ENCODE assay signal across 30 mouse cellular contexts in genomic region chr6:33263950-33264349, GRCm38 (mm10). TPM values are rescaled to one million over a fixed set of nuclear protein-coding genes. Genes with fewer than 3 reads are reported as not detected.
DNase-seq lines count a peak whose midpoint lies in the region; ATAC-seq lines count a peak whose summit lies in the region.
"Had no signal": no experiment of that assay in that cellular context is flagged by ENCODE, and none has a peak within 500 bp of the region (broad histone marks: within the 10 kb centered on the region; RNA-seq: fewer than 3 reads in every experiment).

No protein-coding gene starts in this region.

- no peak overlapping the region for H3K4me3 ChIP-seq in forebrain, embryonic 14.5 days (ENCODE audit: low read depth, low read length)
- no peak overlapping the region for H3K4me3 ChIP-seq in forebrain, embryonic 12.5 days (replicated peaks)
- no peak overlapping the region for H3K4me3 ChIP-seq in hindbrain, embryonic 12.5 days
- H3K4me3 ChIP-seq in hindbrain, embryonic 16.5 days (ENCODE audit: low read length): no peak overlapping the region
- H3K4me3 ChIP-seq in intestine, embryonic 14.5 days (ENCODE audit: low read depth, low read length): no peak overlapping the region
- no peak overlapping the region for H3K4me3 ChIP-seq in intestine, embryonic 15.5 days (replicated peaks)
- H3K4me3 ChIP-seq in lung, embryonic 16.5 days (ENCODE audit: low read length): no peak overlapping the region
- H3K4me3 ChIP-seq: embryonic facial prominence, embryonic 13.5 days; embryonic facial prominence, embryonic 15.5 days; erythroblast, embryonic 14.5 days; forebrain, embryonic 10.5 days; forebrain, embryonic 13.5 days had no signal

- no peak overlapping the region for H3K27ac ChIP-seq in forebrain, embryonic 14.5 days (ENCODE audit: low read depth, low read length)
- H3K27ac ChIP-seq in forebrain, embryonic 12.5 days: no peak overlapping the region
- 0 out of 2 replicates have a peak overlapping the region, but pooled peaks have one; percentile 9 for H3K27ac ChIP-seq in hindbrain, embryonic 12.5 days
- H3K27ac ChIP-seq in hindbrain, embryonic 16.5 days (ENCODE audit: low read depth, low read length): no peak overlapping the region
- H3K27ac ChIP-seq in intestine, embryonic 14.5 days (ENCODE audit: low read depth): no peak overlapping the region
- no peak overlapping the region for H3K27ac ChIP-seq in intestine, embryonic 15.5 days
- H3K27ac ChIP-seq in lung, embryonic 16.5 days (ENCODE audit: low read length): no peak overlapping the region
- H3K27ac ChIP-seq: embryonic facial prominence, embryonic 13.5 days; embryonic facial prominence, embryonic 15.5 days; forebrain, embryonic 10.5 days; forebrain, embryonic 13.5 days had no signal

- no peaks in the 10 kb centered on the region for H3K9me3 ChIP-seq in forebrain, embryonic 14.5 days (replicated peaks; ENCODE audit: control insufficient read depth, low read length)
- no peaks in the 10 kb centered on the region for H3K9me3 ChIP-seq in forebrain, embryonic 12.5 days
- H3K9me3 ChIP-seq in hindbrain, embryonic 12.5 days (replicated peaks): no peaks in the 10 kb centered on the region
- H3K9me3 ChIP-seq in hindbrain, embryonic 16.5 days (ENCODE audit: control insufficient read depth, low read length): no peaks in the 10 kb centered on the region
- H3K9me3 ChIP-seq in intestine, embryonic 14.5 days (ENCODE audit: control insufficient read depth, low read length): no peaks in the 10 kb centered on the region
- H3K9me3 ChIP-seq in intestine, embryonic 15.5 days: no peaks in the 10 kb centered on the region
- H3K9me3 ChIP-seq in lung, embryonic 16.5 days (ENCODE audit: control insufficient read depth, low read length): no peaks in the 10 kb centered on the region
- H3K9me3 ChIP-seq: embryonic facial prominence, embryonic 13.5 days; embryonic facial prominence, embryonic 15.5 days; forebrain, embryonic 10.5 days; forebrain, embryonic 13.5 days; G1E had no signal

- 55% methylated on average over 5 of the region's 5 CpGs for WGBS in forebrain, embryonic 14.5 days
- 77% methylated on average over 5 of the region's 5 CpGs for WGBS in forebrain, embryonic 12.5 days
- WGBS in hindbrain, embryonic 12.5 days: 76% methylated on average over 5 of the region's 5 CpGs
- 63% methylated on average over 5 of the region's 5 CpGs for WGBS in hindbrain, embryonic 16.5 days
- 47% methylated on average over 5 of the region's 5 CpGs for WGBS in intestine, embryonic 14.5 days
- 55% methylated on average over 5 of the region's 5 CpGs for WGBS in intestine, embryonic 15.5 days
- 28% methylated on average over 5 of the region's 5 CpGs for WGBS in lung, embryonic 16.5 days

- ATAC-seq in forebrain, embryonic 14.5 days: no peak
- no peak for ATAC-seq in forebrain, embryonic 12.5 days (ENCODE audit: low FRiP score)
- ATAC-seq in hindbrain, embryonic 12.5 days (ENCODE audit: low FRiP score): no peak
- no peak for ATAC-seq in hindbrain, embryonic 16.5 days
- ATAC-seq in intestine, embryonic 14.5 days (replicated peaks; ENCODE audit: low FRiP score, low TSS enrichment, low read depth): no peak
- ATAC-seq in intestine, embryonic 15.5 days: no peak
- no peak for ATAC-seq in lung, embryonic 16.5 days (ENCODE audit: low read depth)
- ATAC-seq: activated CD4-positive, CD25-positive, alpha-beta regulatory T cell, adult 4 months; CD4-positive, CD25-positive, alpha-beta regulatory T cell, adult 4 months; forebrain, embryonic 13.5 days; forebrain, embryonic 16.5 days; Patski had no signal

- no peak overlapping the region for H3K4me2 ChIP-seq in forebrain, embryonic 14.5 days (ENCODE audit: low read length)
- no peak overlapping the region for H3K4me2 ChIP-seq in forebrain, embryonic 12.5 days
- H3K4me2 ChIP-seq in hindbrain, embryonic 12.5 days (replicated peaks): no peak overlapping the region
- H3K4me2 ChIP-seq in hindbrain, embryonic 16.5 days (ENCODE audit: low read length): no peak overlapping the region
- peak overlapping the region; percentile 5; the same call in 1 of the 2 replicates for H3K4me2 ChIP-seq in intestine, embryonic 14.5 days (ENCODE audit: low read length)
- no peak overlapping the region for H3K4me2 ChIP-seq in intestine, embryonic 15.5 days (replicated peaks)
- 0 out of 2 replicates have a peak overlapping the region, but pooled peaks have one; percentile 22 for H3K4me2 ChIP-seq in lung, embryonic 16.5 days (ENCODE audit: low read depth, low read length)
- H3K4me2 ChIP-seq: embryonic facial prominence, embryonic 13.5 days; embryonic facial prominence, embryonic 15.5 days; forebrain, embryonic 13.5 days had no signal

- no peak overlapping the region for H3K9ac ChIP-seq in forebrain, embryonic 14.5 days (ENCODE audit: low read length)
- H3K9ac ChIP-seq in forebrain, embryonic 12.5 days: no peak overlapping the region
- H3K9ac ChIP-seq in hindbrain, embryonic 12.5 days: no peak overlapping the region
- H3K9ac ChIP-seq in hindbrain, embryonic 16.5 days (ENCODE audit: low read depth, low read length): no peak overlapping the region
- no peak overlapping the region for H3K9ac ChIP-seq in intestine, embryonic 14.5 days (ENCODE audit: low read length)
- no peak overlapping the region for H3K9ac ChIP-seq in intestine, embryonic 15.5 days
- H3K9ac ChIP-seq in lung, embryonic 16.5 days (ENCODE audit: low read length): no peak overlapping the region
- H3K9ac ChIP-seq: embryonic facial prominence, embryonic 13.5 days; embryonic facial prominence, embryonic 15.5 days; forebrain, embryonic 13.5 days had no signal

- H3K27me3 ChIP-seq in forebrain, embryonic 14.5 days (replicated peaks; ENCODE audit: control insufficient read depth, insufficient read depth, low read length): no peaks in the 10 kb centered on the region
- H3K27me3 ChIP-seq in forebrain, embryonic 12.5 days: no peaks in the 10 kb centered on the region
- no peaks in the 10 kb centered on the region for H3K27me3 ChIP-seq in hindbrain, embryonic 12.5 days
- H3K27me3 ChIP-seq in hindbrain, embryonic 16.5 days (replicated peaks; ENCODE audit: control insufficient read depth, insufficient read depth, low read length): no peaks in the 10 kb centered on the region
- H3K27me3 ChIP-seq in intestine, embryonic 14.5 days (replicated peaks; ENCODE audit: control insufficient read depth, insufficient read depth, low read length): no peaks in the 10 kb centered on the region
- no peaks in the 10 kb centered on the region for H3K27me3 ChIP-seq in intestine, embryonic 15.5 days (replicated peaks)
- no peaks in the 10 kb centered on the region for H3K27me3 ChIP-seq in lung, embryonic 16.5 days (ENCODE audit: control insufficient read depth, insufficient read depth, low read depth, low read length)
- H3K27me3 ChIP-seq: CH12.LX; embryonic facial prominence, embryonic 13.5 days; embryonic facial prominence, embryonic 15.5 days; forebrain, embryonic 13.5 days; Patski had no signal

- peaks cover 3% of the 10 kb centered on the region; the same call in 1 of the 2 replicates for H3K4me1 ChIP-seq in forebrain, embryonic 14.5 days (ENCODE audit: control insufficient read depth, insufficient read depth, low read length)
- no peaks in the 10 kb centered on the region for H3K4me1 ChIP-seq in forebrain, embryonic 12.5 days
- H3K4me1 ChIP-seq in hindbrain, embryonic 12.5 days: peaks cover 8% of the 10 kb centered on the region; the same call in 1 of the 2 replicates
- H3K4me1 ChIP-seq in hindbrain, embryonic 16.5 days (ENCODE audit: control insufficient read depth, insufficient read depth, low read depth, low read length): peaks cover 3% of the 10 kb centered on the region
- H3K4me1 ChIP-seq in intestine, embryonic 14.5 days (replicated peaks; ENCODE audit: control insufficient read depth, insufficient read depth, low read length): peaks cover 4% of the 10 kb centered on the region; the same call in 1 of the 2 replicates
- H3K4me1 ChIP-seq in intestine, embryonic 15.5 days (replicated peaks): no peaks in the 10 kb centered on the region
- H3K4me1 ChIP-seq in lung, embryonic 16.5 days (replicated peaks; ENCODE audit: control insufficient read depth, insufficient read depth, low read length): peaks cover 10% of the 10 kb centered on the region
- H3K4me1 ChIP-seq: embryonic facial prominence, embryonic 15.5 days; forebrain, embryonic 10.5 days had no signal

- DNase-seq in forebrain, embryonic 14.5 days (ENCODE audit: low spot score): peak; percentile 35
- DNase-seq in intestine, embryonic 14.5 days (ENCODE audit: low spot score): no peak
- DNase-seq in lung, postnatal 25 days (ENCODE audit: low spot score): no peak
- DNase-seq: adrenal gland, adult 8-10 months; adrenal gland, postnatal 14 days; adrenal gland, postnatal 36 days; B cell, adult 2 months; cerebellum, adult 11 months; cerebellum, adult 18-20 months; cerebellum, adult 8-10 months; cerebellum, adult 9-11 months; cerebellum, postnatal 14 days; cerebellum, postnatal 36 days; embryo, embryonic 11 days had no signal

- H3K36me3 ChIP-seq in forebrain, embryonic 14.5 days (ENCODE audit: control insufficient read depth, insufficient read depth, low read length): peaks cover 14% of the 10 kb centered on the region; the same call in 1 of the 2 replicates
- H3K36me3 ChIP-seq in forebrain, embryonic 12.5 days (replicated peaks): peaks cover 19% of the 10 kb centered on the region
- H3K36me3 ChIP-seq in hindbrain, embryonic 12.5 days: peaks cover 3% of the 10 kb centered on the region; the same call in 1 of the 2 replicates
- peaks cover 2% of the 10 kb centered on the region; the same call in 1 of the 2 replicates for H3K36me3 ChIP-seq in hindbrain, embryonic 16.5 days (ENCODE audit: control insufficient read depth, insufficient read depth, low read length)
- peaks cover 11% of the 10 kb centered on the region; the same call in 1 of the 2 replicates for H3K36me3 ChIP-seq in intestine, embryonic 14.5 days (ENCODE audit: control insufficient read depth, insufficient read depth, low read length)
- H3K36me3 ChIP-seq in intestine, embryonic 15.5 days: no peaks in the 10 kb centered on the region
- peaks cover 7% of the 10 kb centered on the region for H3K36me3 ChIP-seq in lung, embryonic 16.5 days (ENCODE audit: control insufficient read depth, insufficient read depth, low read length)

RNA-seq across cellular contexts. Expression of gene Exoc4, which starts 15.1 kb away (rescaled TPM):
- 35.8 and 42.6 TPM in 2 replicates for polyA plus RNA-seq in forebrain, embryonic 14.5 days (2014; fragmentation: Nextera tagmentation; extraction: Ambion mirVana)
- 53.2 and 56.8 TPM in 2 replicates for polyA plus RNA-seq in forebrain, embryonic 12.5 days (2016; fragmentation: Nextera tagmentation; extraction: Ambion mirVana)
- 47.7 and 50.2 TPM in 2 replicates for polyA plus RNA-seq in hindbrain, embryonic 12.5 days (2016; fragmentation: Nextera tagmentation; extraction: Ambion mirVana)
- polyA plus RNA-seq in hindbrain, embryonic 16.5 days (2015; fragmentation: Nextera tagmentation; extraction: Ambion mirVana): 46.0 and 48.9 TPM in 2 replicates
- 27.6 and 29.9 TPM in 2 replicates for polyA plus RNA-seq in intestine, embryonic 14.5 days (2014; fragmentation: Nextera tagmentation; extraction: Ambion mirVana)
- polyA plus RNA-seq in intestine, embryonic 15.5 days (2015; fragmentation: Nextera tagmentation; extraction: Ambion mirVana): 26.4 and 26.6 TPM in 2 replicates
- polyA plus RNA-seq in lung, embryonic 16.5 days (2015; fragmentation: Nextera tagmentation; extraction: Ambion mirVana): 36.8 and 38.7 TPM in 2 replicates

Comparison
In these comparisons a context has a peak if more than half of its experiments do, and no peak if none do; other contexts are left out.
1. H3K4me2 ChIP-seq: peak in intestine, embryonic 14.5 days (single experiment) and lung, embryonic 16.5 days (single experiment); none in forebrain, embryonic 14.5 days (single experiment), forebrain, embryonic 12.5 days (single experiment), hindbrain, embryonic 12.5 days (single experiment), hindbrain, embryonic 16.5 days (single experiment) and intestine, embryonic 15.5 days (single experiment).